Mouse (Mus musculus): ENCODE measurements around the gene Plin1.

DNA sequence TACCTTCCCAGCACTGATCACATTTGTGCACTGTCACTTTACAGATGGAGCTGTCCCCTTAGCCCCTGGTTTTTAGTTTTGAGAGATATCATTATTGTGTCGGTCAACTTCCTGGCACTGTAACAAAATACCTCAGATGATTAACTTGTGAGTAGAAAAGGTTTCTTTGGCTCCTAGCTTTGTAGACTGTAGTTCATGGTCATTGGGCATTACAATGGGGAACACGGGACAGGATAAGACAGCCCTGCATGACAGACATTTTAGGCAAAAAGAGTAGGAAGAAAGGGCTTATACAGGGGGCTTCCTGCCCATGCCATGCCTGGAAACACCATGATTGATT, 49.8 kb upstream of the Plin1 start:
- TF ChIP-seq POU5F1 (IDR thresholded peaks at IDR 0.05; ENCODE audit: borderline replicate concordance, low read length), result no peak
- TF ChIP-seq CTCF (conservative IDR thresholded peaks at IDR 0.05; ENCODE audit: low read length), result no peak
- no peak for TF ChIP-seq NANOG (IDR thresholded peaks at IDR 0.05; ENCODE audit: borderline replicate concordance, low read length)

Measured in E14TG2a.4 (cell line).